Mouse (Mus musculus) heart, embryonic 10.5 days (tissue): Measurements from ENCODE around the gene Ipo13. TPM values are rescaled to one million over a fixed set of nuclear protein-coding genes. Genes with fewer than 3 reads are reported as not detected.

ENCODE experiments used
- DNase-seq: peaks from one replicate; pipeline ENCODE4 v3.0.0-alpha.2; 2017; ENCODE audit warnings: low spot score
- H3K27ac ChIP-seq: fragments of 300-500 bp; sonication (generic); 2 replicates; pipeline ENCODE4 v1.5.1; 2016; ENCODE audit warnings: mild to moderate bottlenecking
- H3K27me3 ChIP-seq: fragments of 300-500 bp; sonication (generic); 2 replicates; pipeline ENCODE4 v1.6.1; 2016; ENCODE audit warnings: mild to moderate bottlenecking; ENCODE audit not compliant: poor library complexity, insufficient read depth, severe bottlenecking
- H3K36me3 ChIP-seq: fragments of 300-500 bp; sonication (generic); 2 replicates; pipeline ENCODE4 v1.6.1; 2016; ENCODE audit warnings: mild to moderate bottlenecking, moderate library complexity
- H3K4me1 ChIP-seq: fragments of 300-500 bp; sonication (generic); 2 replicates; pipeline ENCODE4 v1.6.1; 2016; ENCODE audit warnings: mild to moderate bottlenecking
- H3K4me3 ChIP-seq: fragments of 300-500 bp; sonication (generic); 2 replicates; pipeline ENCODE4 v1.5.1; 2016; ENCODE audit warnings: mild to moderate bottlenecking, moderate library complexity
- H3K9me3 ChIP-seq: fragments of 300-500 bp; sonication (generic); 2 replicates; pipeline ENCODE4 v1.6.1; 2016; ENCODE audit warnings: mild to moderate bottlenecking, moderate library complexity
- WGBS: fragments of 180-500 bp; shearing (Covaris S2); methylation state at CpG from one replicate; pipeline ENCODE4 v1.1.7; 2016; 5-methylcytosine and 5-hydroxymethylcytosine counted together
- polyA plus RNA-seq: library from polyadenylated mRNA; unstranded; fragments of >200 nt; fragmentation: Nextera tagmentation; extraction: Ambion mirVana; gene quantifications from 2 replicates; pipeline ENCODE4 v1.2.1, GENCODE M21; 2016

Ipo13 gene
- polyA plus RNA-seq: 45.9 and 57.1 TPM in 2 replicates

- H3K27me3 ChIP-seq: no peaks in the 10 kb centered on the region
- DNase-seq: peak; percentile 97
- peak within 1 kb of the TSS; percentile 84 for H3K4me3 ChIP-seq
- WGBS: under 1% methylated on average over 61 of the region's 61 CpGs
- H3K27ac ChIP-seq: peak within 1 kb of the TSS; percentile 100
- H3K4me1 ChIP-seq: peaks cover 56% of the 10 kb centered on the region
- no peaks in the 10 kb centered on the region for H3K9me3 ChIP-seq
- peaks cover 22% of the 10 kb centered on the region for H3K36me3 ChIP-seq
These were observed at the start of gene Ipo13 for GRCm38 (mm10) chr4:117914591-117915442. Gene Ipo13 (minus strand): TSS chr4:117914999.

- Histone ChIP-seq H3K4me1 (peaks cover 25% of the 10 kb centered on the region), H3K9me3 (no peaks in the 10 kb centered on the region), H3K27ac (peak overlapping the region; percentile 84), H3K36me3 (peaks cover 44% of the 10 kb centered on the region), H3K27me3 (no peaks in the 10 kb centered on the region), H3K4me3 (no peak overlapping the region)
- DNase-seq: peak; percentile 84
- 33% methylated on average over 4 of the region's 4 CpGs for WGBS
These were observed 42.7 kb upstream of the Ipo13 start for GRCm38 (mm10) chr4:117957492-117957891.

GRCm38 (mm10) chr4:117947493-117947892, 32.7 kb upstream of the Ipo13 start:
- 81% methylated on average over 7 of the region's 7 CpGs for WGBS
- no peak overlapping the region for H3K4me3 ChIP-seq

GRCm38 (mm10) chr4:117946639-117947305, 32.0 kb upstream of the Ipo13 start:
- 80% methylated on average over 11 of the region's 11 CpGs for WGBS
- H3K27me3 ChIP-seq: no peaks in the 10 kb centered on the region
- no peaks in the 10 kb centered on the region for H3K9me3 ChIP-seq
- H3K4me3 ChIP-seq: no peak overlapping the region
- DNase-seq: no peak
- H3K27ac ChIP-seq: no peak overlapping the region
- peaks cover 14% of the 10 kb centered on the region; the same call in 1 of the 2 replicates for H3K4me1 ChIP-seq
- peaks cover 18% of the 10 kb centered on the region for H3K36me3 ChIP-seq

More at GRCm38 (mm10) chr4:117947493-117947892, 32.7 kb upstream of the Ipo13 start:
- no peak for DNase-seq
- peaks cover 25% of the 10 kb centered on the region for H3K36me3 ChIP-seq
- H3K27me3 ChIP-seq: no peaks in the 10 kb centered on the region
- H3K27ac ChIP-seq: no peak overlapping the region
- H3K9me3 ChIP-seq: no peaks in the 10 kb centered on the region
- peaks cover 14% of the 10 kb centered on the region; the same call in 1 of the 2 replicates for H3K4me1 ChIP-seq

- H3K9me3 ChIP-seq: no peaks in the 10 kb centered on the region
- 59% methylated on average over 5 of the region's 5 CpGs for WGBS
- H3K36me3 ChIP-seq: peaks cover 29% of the 10 kb centered on the region
- no peaks in the 10 kb centered on the region for H3K27me3 ChIP-seq
- peaks cover 14% of the 10 kb centered on the region; the same call in 1 of the 2 replicates for H3K4me1 ChIP-seq
- no peak for DNase-seq
- H3K27ac ChIP-seq: no peak overlapping the region
- H3K4me3 ChIP-seq: no peak overlapping the region
These were observed 28.5 kb upstream of the Ipo13 start for GRCm38 (mm10) chr4:117943317-117943716.

GRCm38 (mm10) chr4:117936964-117937363, 22.2 kb upstream of the Ipo13 start:
- peaks cover 33% of the 10 kb centered on the region for H3K36me3 ChIP-seq
- no peaks in the 10 kb centered on the region for H3K4me1 ChIP-seq
- no peaks in the 10 kb centered on the region for H3K27me3 ChIP-seq
- H3K4me3 ChIP-seq: no peak overlapping the region
- no peak for DNase-seq
- 93% methylated on average over 5 of the region's 5 CpGs for WGBS
- no peaks in the 10 kb centered on the region for H3K9me3 ChIP-seq
- no peak overlapping the region for H3K27ac ChIP-seq

GRCm38 (mm10) chr4:117934081-117934480, 19.3 kb upstream of the Ipo13 start:
- no peak overlapping the region for H3K27ac ChIP-seq
- peaks cover 10% of the 10 kb centered on the region for H3K4me1 ChIP-seq
- no peaks in the 10 kb centered on the region for H3K9me3 ChIP-seq
- 80% methylated on average over 4 of the region's 4 CpGs for WGBS
- H3K36me3 ChIP-seq: peaks cover 18% of the 10 kb centered on the region; the same call in 1 of the 2 replicates
- H3K4me3 ChIP-seq: no peak overlapping the region
- H3K27me3 ChIP-seq: peaks cover 14% of the 10 kb centered on the region
- DNase-seq: no peak

- H3K36me3 ChIP-seq: peaks cover 17% of the 10 kb centered on the region; the same call in 1 of the 2 replicates
- H3K4me1 ChIP-seq: peaks cover 18% of the 10 kb centered on the region
- no peak for DNase-seq
- H3K27ac ChIP-seq: no peak overlapping the region
- no peak overlapping the region for H3K4me3 ChIP-seq
- 86% methylated on average over 5 of the region's 5 CpGs for WGBS
- peaks cover 22% of the 10 kb centered on the region for H3K27me3 ChIP-seq
- no peaks in the 10 kb centered on the region for H3K9me3 ChIP-seq
These were observed 18.4 kb upstream of the Ipo13 start for GRCm38 (mm10) chr4:117933248-117933647.

GRCm38 (mm10) chr4:117929391-117929881, 14.6 kb upstream of the Ipo13 start, which contains the start of gene Artn:
Gene Artn (minus strand): TSS chr4:117929763.
- 0 out of 2 replicates have a peak, but pooled peaks cover 7% of the 10 kb centered on the region for H3K36me3 ChIP-seq
- peaks cover 38% of the 10 kb centered on the region for H3K4me1 ChIP-seq
- no peaks in the 10 kb centered on the region for H3K9me3 ChIP-seq
- H3K4me3 ChIP-seq: peak within 1 kb of the TSS; percentile 64
- peak within 1 kb of the TSS; percentile 54 for H3K27ac ChIP-seq
- DNase-seq: no peak
- peaks cover 60% of the 10 kb centered on the region for H3K27me3 ChIP-seq
- under 1% methylated on average over 33 of the region's 33 CpGs for WGBS

- H3K27me3 ChIP-seq: peaks cover 66% of the 10 kb centered on the region
- H3K27ac ChIP-seq: peak overlapping the region; percentile 54
These were observed 14.0 kb upstream of the Ipo13 start for GRCm38 (mm10) chr4:117928699-117929241.

GRCm38 (mm10) chr4:117928234-117928633, 13.4 kb upstream of the Ipo13 start:
- Histone ChIP-seq H3K4me3 (no peak overlapping the region; the same call in 1 of the 2 replicates), H3K27ac (0 out of 2 replicates have a peak overlapping the region, but pooled peaks have one; percentile 54), H3K36me3 (0 out of 2 replicates have a peak, but pooled peaks cover 7% of the 10 kb centered on the region), H3K9me3 (no peaks in the 10 kb centered on the region), H3K4me1 (peaks cover 45% of the 10 kb centered on the region), H3K27me3 (peaks cover 71% of the 10 kb centered on the region)
- no peak for DNase-seq
- WGBS: 11% methylated on average over 6 of the region's 6 CpGs

More at GRCm38 (mm10) chr4:117928699-117929241, 14.0 kb upstream of the Ipo13 start:
- H3K4me1 ChIP-seq: peaks cover 42% of the 10 kb centered on the region
- 0 out of 2 replicates have a peak, but pooled peaks cover 7% of the 10 kb centered on the region for H3K36me3 ChIP-seq
- H3K9me3 ChIP-seq: no peaks in the 10 kb centered on the region
- peak; percentile 85 for DNase-seq
- H3K4me3 ChIP-seq: peak overlapping the region; percentile 64
- 3% methylated on average over 13 of the region's 13 CpGs for WGBS
